Mouse (Mus musculus): ENCODE results near the gene Aff3. TPM values are rescaled to one million over a fixed set of nuclear protein-coding genes. Genes with fewer than 3 reads are reported as not detected.

Aff3 gene
- polyA plus RNA-seq, 1 experiment from 2014 or later = 29.5 TPM

DNA sequence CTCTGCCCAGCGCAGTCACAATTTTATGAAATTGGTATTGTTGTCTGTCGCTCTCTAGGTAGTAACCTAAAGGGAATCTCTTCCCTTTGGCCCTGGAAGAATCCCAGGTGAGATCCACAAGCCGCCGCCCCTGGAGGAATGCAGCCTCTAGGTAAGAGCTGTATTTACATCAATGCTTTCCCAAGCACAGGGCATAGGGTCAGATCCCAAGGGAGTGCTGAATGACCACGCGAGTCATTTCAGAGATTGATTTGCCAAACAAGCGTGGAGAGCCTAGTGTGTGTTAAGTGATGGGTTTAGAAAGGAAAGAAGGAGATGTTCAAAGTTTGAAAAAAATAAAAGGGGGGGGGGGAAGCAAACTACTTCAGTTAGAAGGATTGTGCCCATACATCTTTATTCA, 29.2 kb downstream of the Aff3 start:
- H3K27me3 ChIP-seq (ENCODE audit: control insufficient read depth, insufficient read depth, low read length) = no peaks in the 10 kb centered on the region

DNA sequence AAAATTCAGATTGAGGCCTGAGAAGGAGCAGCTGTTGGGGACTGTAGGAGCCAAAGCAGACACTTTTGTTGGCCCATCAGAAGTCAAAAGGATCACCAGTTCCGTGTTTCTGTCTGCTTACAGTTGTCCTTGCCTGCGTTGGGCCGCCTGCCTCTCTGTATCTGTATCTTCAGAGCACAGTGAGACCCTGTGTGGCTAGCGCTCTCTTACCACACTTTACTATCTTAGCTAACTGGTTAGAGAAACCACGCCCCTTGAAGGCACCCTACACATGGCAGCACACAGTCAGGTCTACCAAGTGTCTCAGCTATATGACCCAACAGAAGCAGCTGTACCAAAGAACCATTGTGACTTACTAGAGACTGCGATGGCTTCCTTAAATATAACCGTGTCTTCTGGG, 30.7 kb downstream of the Aff3 start:
- H3K4me3 ChIP-seq (replicated peaks; ENCODE audit: low read length) = no peak overlapping the region
- peaks cover 17% of the 10 kb centered on the region; the same call in 1 of the 2 replicates for H3K4me1 ChIP-seq (replicated peaks; ENCODE audit: control insufficient read depth, insufficient read depth, low read length)
- 92% methylated on average over 7 of the region's 7 CpGs for WGBS
- ATAC-seq (ENCODE audit: low FRiP score) (no peak), DNase-seq (ENCODE audit: low spot score) (no peak)
- H3K9ac ChIP-seq = no peak overlapping the region
- no peak overlapping the region for H3K4me2 ChIP-seq (replicated peaks)
- no peaks in the 10 kb centered on the region for H3K9me3 ChIP-seq (ENCODE audit: control insufficient read depth, low read length)
- no peaks in the 10 kb centered on the region for H3K36me3 ChIP-seq (replicated peaks; ENCODE audit: control insufficient read depth, insufficient read depth)
- no peaks in the 10 kb centered on the region for H3K27me3 ChIP-seq (ENCODE audit: control insufficient read depth, insufficient read depth, low read length)
- no peak overlapping the region for H3K27ac ChIP-seq

More for the DNA sequence above, 29.2 kb downstream of the Aff3 start:
- Histone ChIP-seq H3K36me3 (replicated peaks; ENCODE audit: control insufficient read depth, insufficient read depth) (no peaks in the 10 kb centered on the region), H3K9me3 (ENCODE audit: control insufficient read depth, low read length) (no peaks in the 10 kb centered on the region), H3K4me3 (replicated peaks; ENCODE audit: low read length) (no peak overlapping the region), H3K27ac (no peak overlapping the region), H3K4me2 (replicated peaks) (no peak overlapping the region), H3K4me1 (replicated peaks; ENCODE audit: control insufficient read depth, insufficient read depth, low read length) (peaks cover 13% of the 10 kb centered on the region; the same call in 1 of the 2 replicates), H3K9ac (no peak overlapping the region)
- no peak for ATAC-seq (ENCODE audit: low FRiP score)
- DNase-seq (ENCODE audit: low spot score) = no peak
- 52% methylated on average over 7 of the region's 7 CpGs for WGBS

DNA sequence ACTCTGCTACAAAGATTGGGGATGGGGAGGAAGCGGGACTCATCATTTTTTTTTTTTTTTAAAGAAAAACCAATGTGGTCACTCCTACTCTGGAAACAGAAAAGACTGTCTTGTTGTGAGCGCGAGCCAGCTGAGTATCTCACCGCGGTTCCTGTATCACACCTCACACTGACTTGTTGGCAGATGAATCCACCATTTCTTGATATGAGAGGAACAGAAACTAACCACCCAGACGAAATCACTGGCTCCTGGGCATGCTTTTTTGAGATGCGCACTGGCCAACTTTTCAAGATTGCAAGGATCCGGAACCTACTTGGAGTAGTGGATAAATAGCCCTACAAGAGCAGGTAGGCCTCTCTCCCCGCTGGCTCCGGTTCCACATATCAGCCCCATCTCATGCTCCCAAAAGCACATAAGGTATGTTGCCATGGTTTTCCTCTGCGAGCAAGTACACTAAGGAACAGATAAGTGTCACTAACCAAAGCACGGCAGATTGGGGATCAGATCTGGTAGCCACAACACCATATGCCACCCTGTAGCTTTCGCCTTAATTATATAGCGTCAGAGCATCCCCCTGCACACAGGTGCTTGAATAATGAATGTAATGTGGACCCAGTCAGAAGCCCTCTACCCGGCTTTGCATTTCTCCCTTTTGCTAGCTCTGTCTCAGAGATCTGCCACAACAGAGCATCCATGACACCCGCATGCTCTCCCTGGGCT, 32.1 kb downstream of the Aff3 start:
- no peak overlapping the region for H3K9ac ChIP-seq
- 75% methylated on average over 16 of the region's 16 CpGs for WGBS
- H3K9me3 ChIP-seq (ENCODE audit: control insufficient read depth, low read length) = no peaks in the 10 kb centered on the region
- H3K4me2 ChIP-seq (replicated peaks) = no peak overlapping the region
- no peak overlapping the region for H3K4me3 ChIP-seq (replicated peaks; ENCODE audit: low read length)
- H3K4me1 ChIP-seq (replicated peaks; ENCODE audit: control insufficient read depth, insufficient read depth, low read length) = peaks cover 30% of the 10 kb centered on the region
- DNase-seq (ENCODE audit: low spot score) (no peak), ATAC-seq (ENCODE audit: low FRiP score) (no peak)
- H3K27ac ChIP-seq = no peak overlapping the region
- no peaks in the 10 kb centered on the region for H3K27me3 ChIP-seq (ENCODE audit: control insufficient read depth, insufficient read depth, low read length)
- no peaks in the 10 kb centered on the region for H3K36me3 ChIP-seq (replicated peaks; ENCODE audit: control insufficient read depth, insufficient read depth)

DNA sequence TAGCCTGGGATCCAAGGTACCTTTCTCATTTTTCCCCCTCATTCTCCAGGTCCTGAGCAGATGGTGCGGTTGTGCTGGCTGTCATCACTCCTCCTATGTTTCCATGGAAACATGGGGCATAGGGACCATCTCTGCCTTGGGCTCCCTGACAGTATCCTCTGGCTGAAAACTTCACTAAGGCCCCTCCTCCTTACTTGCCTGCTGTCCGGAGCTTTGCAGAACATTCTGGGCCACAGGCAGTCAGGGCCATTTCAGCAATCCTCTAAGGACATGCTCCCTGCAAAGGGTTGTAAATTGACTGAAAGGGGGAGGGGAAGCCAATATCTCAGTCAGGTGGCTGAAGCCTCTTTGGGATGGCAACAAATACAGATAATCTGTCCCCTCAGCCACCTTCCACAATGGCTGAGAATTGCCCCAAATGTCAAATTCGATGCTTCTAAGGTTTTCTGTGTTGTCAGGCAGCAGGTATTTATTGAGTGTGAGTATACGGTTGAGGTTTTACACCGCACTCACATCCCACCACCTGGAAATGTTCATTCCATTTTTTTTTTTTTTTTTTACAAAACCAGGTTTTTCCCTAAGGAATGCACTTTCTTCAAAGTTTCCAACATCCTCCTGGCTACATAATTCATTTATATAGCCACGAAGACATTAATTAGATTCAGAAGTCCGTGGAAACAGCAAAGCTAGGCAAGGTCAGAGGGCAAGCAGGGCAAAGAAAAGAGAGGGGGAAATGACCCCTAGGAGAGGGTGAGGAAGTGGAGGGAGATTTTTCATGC, 33.1 kb downstream of the Aff3 start:
- Histone ChIP-seq H3K4me1 (replicated peaks; ENCODE audit: control insufficient read depth, insufficient read depth, low read length) (peaks cover 30% of the 10 kb centered on the region), H3K27ac (no peak overlapping the region), H3K4me3 (replicated peaks; ENCODE audit: low read length) (no peak overlapping the region), H3K36me3 (replicated peaks; ENCODE audit: control insufficient read depth, insufficient read depth) (no peaks in the 10 kb centered on the region), H3K4me2 (replicated peaks) (no peak overlapping the region), H3K27me3 (ENCODE audit: control insufficient read depth, insufficient read depth, low read length) (no peaks in the 10 kb centered on the region), H3K9me3 (ENCODE audit: control insufficient read depth, low read length) (no peaks in the 10 kb centered on the region), H3K9ac (no peak overlapping the region)
- DNase-seq (ENCODE audit: low spot score) = no peak
- 20% methylated on average over 7 of the region's 7 CpGs for WGBS
- ATAC-seq (ENCODE audit: low FRiP score) = no peak

DNA sequence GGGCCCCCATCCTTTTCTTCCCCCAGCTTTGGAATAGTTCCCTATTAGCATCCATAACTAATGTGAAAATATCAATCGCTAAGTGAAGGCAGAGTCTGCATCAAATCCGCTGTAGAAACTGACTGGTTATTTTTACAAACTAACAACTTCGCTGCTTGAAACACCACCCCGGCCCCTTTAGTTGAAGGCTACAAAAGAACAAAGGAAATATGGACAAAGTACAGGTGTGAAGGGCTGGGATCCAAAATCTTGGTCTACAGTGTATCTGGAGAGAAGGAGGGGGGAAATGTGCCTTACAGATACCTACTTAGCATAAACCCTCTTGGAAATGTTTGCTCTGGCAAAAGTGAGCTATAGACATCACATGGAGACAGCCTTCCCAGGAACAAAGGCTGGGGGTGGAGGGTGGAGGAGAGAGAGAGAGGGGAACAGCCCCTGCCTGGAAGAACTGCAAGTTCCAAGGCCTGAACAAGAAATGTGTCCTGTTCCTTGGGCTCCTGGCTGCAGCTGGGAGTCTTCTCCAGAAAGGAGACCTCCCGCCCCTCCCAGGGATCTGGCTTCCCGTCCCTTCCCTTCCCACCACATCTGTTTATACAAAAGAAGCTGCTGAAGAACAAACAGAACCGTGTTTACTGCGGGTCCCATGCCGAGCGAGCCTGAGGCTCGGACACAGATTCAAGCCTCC, 35.7 kb downstream of the Aff3 start:
- Histone ChIP-seq H3K4me1 (replicated peaks; ENCODE audit: control insufficient read depth, insufficient read depth, low read length) (peaks cover 45% of the 10 kb centered on the region), H3K4me3 (replicated peaks; ENCODE audit: low read length) (no peak overlapping the region), H3K27ac (peak overlapping the region; percentile 96; the same call in 1 of the 2 replicates), H3K36me3 (replicated peaks; ENCODE audit: control insufficient read depth, insufficient read depth) (no peaks in the 10 kb centered on the region), H3K9me3 (ENCODE audit: control insufficient read depth, low read length) (no peaks in the 10 kb centered on the region), H3K27me3 (ENCODE audit: control insufficient read depth, insufficient read depth, low read length) (no peaks in the 10 kb centered on the region), H3K4me2 (replicated peaks) (no peak overlapping the region), H3K9ac (no peak overlapping the region)
- WGBS = 21% methylated on average over 11 of the region's 11 CpGs
- DNase-seq (ENCODE audit: low spot score) = no peak
- no peak for ATAC-seq (ENCODE audit: low FRiP score)

DNA sequence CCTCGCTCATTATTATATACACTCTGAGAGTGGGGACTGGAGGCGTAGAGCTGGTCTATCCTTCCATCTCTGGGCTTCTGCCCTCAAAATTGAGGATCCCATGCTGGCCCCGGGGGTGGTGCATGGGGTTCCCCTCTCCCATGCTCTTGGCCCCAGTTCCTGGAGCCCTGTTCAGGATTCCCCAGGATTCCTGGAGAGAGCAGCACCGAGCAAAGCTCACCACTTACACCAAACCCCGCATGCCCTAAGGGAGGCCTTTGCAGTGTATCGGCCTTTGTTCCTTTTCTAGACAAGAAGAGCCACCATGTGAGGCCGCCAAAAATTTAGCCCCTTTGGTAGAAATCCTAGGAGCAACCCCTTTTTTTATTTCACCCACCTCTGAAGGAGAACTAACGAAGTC, 36.3 kb downstream of the Aff3 start:
- H3K9me3 ChIP-seq (ENCODE audit: control insufficient read depth, low read length) = no peaks in the 10 kb centered on the region

DNA sequence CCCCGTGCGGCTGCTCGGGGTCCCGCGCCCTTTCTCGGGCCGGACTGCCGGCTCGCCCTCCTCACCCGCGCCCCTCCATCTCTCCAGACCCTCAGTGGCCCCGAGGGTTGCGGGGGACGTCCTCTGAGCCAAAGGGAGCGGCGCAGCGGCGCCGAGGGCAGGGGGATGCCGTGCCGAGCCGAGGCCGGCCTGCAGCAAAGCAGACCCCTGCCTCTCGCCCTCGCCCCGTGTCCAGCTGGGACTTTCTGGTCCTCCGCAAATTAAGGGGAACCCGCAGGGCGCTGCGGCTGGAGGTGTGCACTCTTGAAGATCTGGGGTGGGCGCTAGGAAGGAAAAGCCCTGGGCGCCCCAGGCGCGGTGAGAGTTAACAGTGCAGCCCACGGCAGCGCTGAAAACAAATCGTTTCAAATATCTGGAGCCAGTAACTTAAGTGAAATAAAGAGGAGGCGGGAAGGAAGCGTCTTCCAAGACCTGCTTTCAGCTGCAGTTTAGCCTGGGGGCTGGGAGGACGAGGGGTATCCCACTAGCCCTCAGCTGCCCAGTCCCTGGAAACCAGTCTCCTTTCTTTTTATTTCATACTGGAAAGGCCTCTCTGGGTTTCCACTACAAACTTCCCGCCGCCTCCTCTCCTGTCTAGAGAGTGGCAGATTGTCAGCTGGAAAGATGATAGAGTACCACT, 36.9 kb downstream of the Aff3 start:
- ATAC-seq (ENCODE audit: low FRiP score) = peak; percentile 71
- Histone ChIP-seq H3K27me3 (ENCODE audit: control insufficient read depth, insufficient read depth, low read length) (no peaks in the 10 kb centered on the region), H3K4me1 (replicated peaks; ENCODE audit: control insufficient read depth, insufficient read depth, low read length) (peaks cover 54% of the 10 kb centered on the region), H3K36me3 (replicated peaks; ENCODE audit: control insufficient read depth, insufficient read depth) (no peaks in the 10 kb centered on the region), H3K9me3 (ENCODE audit: control insufficient read depth, low read length) (no peaks in the 10 kb centered on the region), H3K4me2 (replicated peaks) (peak overlapping the region; percentile 78), H3K27ac (peak overlapping the region; percentile 96), H3K4me3 (replicated peaks; ENCODE audit: low read length) (peak overlapping the region; percentile 94), H3K9ac (peak overlapping the region; percentile 97)
- under 1% methylated on average over 39 of the region's 42 CpGs for WGBS
- no peak for DNase-seq (ENCODE audit: low spot score)

More for the DNA sequence above, 36.3 kb downstream of the Aff3 start:
- Histone ChIP-seq H3K27ac (peak overlapping the region; percentile 96), H3K4me2 (replicated peaks) (peak overlapping the region; percentile 78), H3K4me3 (replicated peaks; ENCODE audit: low read length) (peak overlapping the region; percentile 94; the same call in 1 of the 2 replicates), H3K36me3 (replicated peaks; ENCODE audit: control insufficient read depth, insufficient read depth) (no peaks in the 10 kb centered on the region), H3K4me1 (replicated peaks; ENCODE audit: control insufficient read depth, insufficient read depth, low read length) (peaks cover 49% of the 10 kb centered on the region), H3K27me3 (ENCODE audit: control insufficient read depth, insufficient read depth, low read length) (no peaks in the 10 kb centered on the region), H3K9ac (peak overlapping the region; percentile 97; the same call in 1 of the 2 replicates)
- DNase-seq (ENCODE audit: low spot score) (no peak), ATAC-seq (ENCODE audit: low FRiP score) (peak; percentile 26; the same call in 1 of the 2 replicates)
- WGBS = 17% methylated on average over 8 of the region's 8 CpGs

DNA sequence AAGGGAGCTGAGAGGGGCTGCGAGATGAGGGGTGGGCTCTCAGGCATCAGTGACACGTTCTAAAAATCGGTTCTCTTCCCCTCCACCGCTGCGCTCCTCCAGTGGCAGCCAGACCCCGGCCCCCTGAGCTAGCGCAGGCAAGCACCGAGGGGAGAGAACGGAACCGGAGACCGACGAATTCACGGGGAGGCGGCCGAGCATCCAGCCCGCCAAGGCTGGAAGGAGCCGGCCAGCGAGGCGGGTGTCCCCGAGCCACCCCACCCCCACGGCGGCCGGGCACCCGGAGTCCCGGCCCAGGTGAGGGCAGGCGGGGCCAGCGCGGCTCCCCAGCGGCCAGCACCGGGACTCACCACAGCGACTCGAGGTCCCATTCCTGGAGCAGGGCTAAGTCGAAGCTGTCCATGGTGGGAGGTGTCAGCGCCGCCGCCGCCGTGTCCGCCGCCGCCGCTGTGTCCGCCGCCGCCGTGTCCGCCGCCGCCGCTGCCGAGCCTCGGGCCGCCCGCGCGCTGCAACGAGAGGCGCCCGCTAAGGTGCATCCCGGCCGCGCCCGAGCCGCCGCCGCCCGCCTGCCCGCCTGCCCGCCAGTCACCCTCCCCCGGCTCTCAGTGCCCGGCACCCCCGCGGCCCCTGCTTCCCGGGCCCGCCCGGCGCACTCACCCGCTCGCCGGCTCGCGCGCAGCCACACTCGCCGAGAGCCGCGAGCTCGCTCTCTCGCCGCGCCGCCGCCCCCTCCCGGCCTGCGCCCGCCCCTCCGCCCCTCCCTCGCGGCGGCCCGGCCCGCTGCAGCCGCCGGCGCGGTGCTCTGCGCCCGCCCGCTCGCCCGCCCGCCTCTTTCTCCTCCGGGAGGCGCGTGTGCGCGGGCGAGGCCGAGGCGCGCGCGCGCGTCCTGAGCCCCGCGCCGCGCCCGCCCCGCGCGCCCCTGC, 37.8 kb downstream of the Aff3 start:
- WGBS = under 1% methylated on average over 61 of the region's 133 CpGs
- DNase-seq (ENCODE audit: low spot score) (peak; percentile 80), ATAC-seq (ENCODE audit: low FRiP score) (peak; percentile 89)
- H3K36me3 ChIP-seq (replicated peaks; ENCODE audit: control insufficient read depth, insufficient read depth) = no peaks in the 10 kb centered on the region
- no peaks in the 10 kb centered on the region for H3K27me3 ChIP-seq (ENCODE audit: control insufficient read depth, insufficient read depth, low read length)
- peak overlapping the region; percentile 96 for H3K27ac ChIP-seq
- H3K9ac ChIP-seq = peak overlapping the region; percentile 97
- peak overlapping the region; percentile 78 for H3K4me2 ChIP-seq (replicated peaks)
- peaks cover 54% of the 10 kb centered on the region for H3K4me1 ChIP-seq (replicated peaks; ENCODE audit: control insufficient read depth, insufficient read depth, low read length)
- H3K9me3 ChIP-seq (ENCODE audit: control insufficient read depth, low read length) = no peaks in the 10 kb centered on the region
- peak overlapping the region; percentile 94 for H3K4me3 ChIP-seq (replicated peaks; ENCODE audit: low read length)

Measured in hindbrain, embryonic 14.5 days (tissue).